In genomic region chr2:70182150-70182670, GRCm38 (mm10) we compare ENCODE assay signal across 27 mouse cellular contexts.
"Had no signal": no experiment of that assay in that cellular context is flagged by ENCODE, and none has a peak within 500 bp of the region (broad histone marks: within the 10 kb centered on the region; RNA-seq: fewer than 3 reads in every experiment).

No protein-coding gene starts in this region.

- H3K27ac ChIP-seq: gastrocnemius, adult 2 months; heart, adult 2 months; heart, embryonic 13.5 days; heart, embryonic 15.5 days; hindbrain, embryonic 10.5 days; hindbrain, embryonic 12.5 days; hindbrain, embryonic 14.5 days; intestine, embryonic 15.5 days; layer of hippocampus, adult 2 months; left cerebral cortex, adult 2 months; limb, embryonic 10.5 days; limb, embryonic 12.5 days had no signal

- H3K4me2 ChIP-seq: heart, embryonic 11.5 days; heart, embryonic 13.5 days; heart, embryonic 15.5 days; hindbrain, embryonic 12.5 days; hindbrain, embryonic 14.5 days; intestine, embryonic 15.5 days; limb, embryonic 12.5 days; liver, embryonic 11.5 days had no signal

- H3K9ac ChIP-seq: heart, embryonic 13.5 days; heart, embryonic 15.5 days; hindbrain, embryonic 12.5 days; hindbrain, embryonic 14.5 days; intestine, embryonic 15.5 days; limb, embryonic 12.5 days had no signal

- H3K9me3 ChIP-seq: heart, embryonic 13.5 days; heart, embryonic 15.5 days; hindbrain, embryonic 10.5 days; hindbrain, embryonic 12.5 days; intestine, embryonic 15.5 days; limb, embryonic 10.5 days; limb, embryonic 12.5 days had no signal

- H3K4me1 ChIP-seq: heart, embryonic 13.5 days; heart, embryonic 15.5 days; intestine, embryonic 15.5 days; limb, embryonic 10.5 days had no signal

- ATAC-seq: hindbrain, embryonic 16.5 days; inflammation-experienced regulatory T-cells, adult 6 months; intestine, embryonic 15.5 days; intestine, postnatal 0 days had no signal

- H3K4me3 ChIP-seq: gastrocnemius, adult 2 months; heart, adult 2 months; heart, embryonic 13.5 days; heart, embryonic 15.5 days; hindbrain, embryonic 10.5 days; hindbrain, embryonic 12.5 days; intestine, embryonic 15.5 days; layer of hippocampus, adult 2 months; left cerebral cortex, adult 2 months; limb, embryonic 10.5 days; limb, embryonic 12.5 days had no signal

- H3K36me3 ChIP-seq: heart, embryonic 13.5 days; heart, embryonic 15.5 days; hindbrain, embryonic 10.5 days; hindbrain, embryonic 12.5 days; intestine, embryonic 15.5 days; limb, embryonic 10.5 days; limb, embryonic 12.5 days had no signal

- DNase-seq: gastrocnemius, adult 2 months; gastrocnemius, postnatal 10 days; gastrocnemius, postnatal 25 days; heart, adult 2 months; heart, postnatal 14 days; heart, postnatal 36 days; kidney, adult 18-20 months; kidney, adult 8-10 months; kidney, postnatal 10 days; kidney, postnatal 25 days; kidney, postnatal 4 days; liver had no signal

- H3K27me3 ChIP-seq: heart, embryonic 13.5 days; heart, embryonic 15.5 days; hindbrain, embryonic 12.5 days; intestine, embryonic 15.5 days; limb, embryonic 12.5 days had no signal
